Comparison of ENCODE assay signal across 10 mouse cellular contexts in genomic region chr13:21263910-21264309, GRCm38 (mm10). TPM values are rescaled to one million over a fixed set of nuclear protein-coding genes. Genes with fewer than 3 reads are reported as not detected.
DNase-seq lines count a peak whose midpoint lies in the region; ATAC-seq and TF ChIP-seq lines count a peak whose summit lies in the region.
"Had no signal": no experiment of that assay in that cellular context is flagged by ENCODE, and none has a peak within 500 bp of the region (broad histone marks: within the 10 kb centered on the region; RNA-seq: fewer than 3 reads in every experiment).

No protein-coding gene starts in this region.

- no peak for TF ChIP-seq POLR2A in brain, embryonic 14.5 days (IDR thresholded peaks at IDR 0.05; ENCODE audit: borderline replicate concordance, extremely low read depth, insufficient read depth, insufficient read length, poor library complexity, severe bottlenecking)

- DNase-seq in heart, adult 8-10 months (ENCODE audit: low spot score), result no peak
- DNase-seq in brain, embryonic 14.5 days (ENCODE audit: low read depth), result peak; percentile 26
- DNase-seq in midbrain, embryonic 14.5 days, result peak; percentile 43
- no peak for DNase-seq in spleen, adult 18-20 months
- DNase-seq: gastrocnemius, postnatal 10 days had no signal

- no peak for ATAC-seq in heart, embryonic 13.5 days (ENCODE audit: extremely low read depth, insufficient number of reproducible peaks, low FRiP score, low TSS enrichment)
- ATAC-seq in hindbrain, embryonic 13.5 days (ENCODE audit: low FRiP score), result no peak
- no peak for ATAC-seq in midbrain, embryonic 14.5 days (ENCODE audit: low FRiP score, low TSS enrichment)
- ATAC-seq in CD4-positive, CD25-positive, alpha-beta regulatory T cell, adult 4 months, result no peak
- ATAC-seq in activated CD4-positive, CD25-positive, alpha-beta regulatory T cell, adult 4 months, result no peak

- peaks cover 34% of the 10 kb centered on the region for H3K27me3 ChIP-seq in heart, embryonic 13.5 days (replicated peaks)
- peaks cover 36% of the 10 kb centered on the region for H3K27me3 ChIP-seq in hindbrain, embryonic 13.5 days
- 0 out of 2 replicates have a peak, but pooled peaks cover 4% of the 10 kb centered on the region for H3K27me3 ChIP-seq in midbrain, embryonic 14.5 days (ENCODE audit: control insufficient read depth, insufficient read depth, low read length)

- peak overlapping the region; percentile 58 for H3K4me3 ChIP-seq in heart, embryonic 13.5 days
- H3K4me3 ChIP-seq in hindbrain, embryonic 13.5 days, result peak overlapping the region; percentile 37
- peak overlapping the region; percentile 29 for H3K4me3 ChIP-seq in midbrain, embryonic 14.5 days (replicated peaks; ENCODE audit: low read depth, low read length)

- peak overlapping the region; percentile 72 for H3K9ac ChIP-seq in heart, embryonic 13.5 days
- no peak overlapping the region for H3K9ac ChIP-seq in hindbrain, embryonic 13.5 days
- H3K9ac ChIP-seq in midbrain, embryonic 14.5 days (replicated peaks; ENCODE audit: low read length), result no peak overlapping the region

- peak overlapping the region; percentile 67 for H3K4me2 ChIP-seq in heart, embryonic 13.5 days
- peak overlapping the region; percentile 45 for H3K4me2 ChIP-seq in hindbrain, embryonic 13.5 days
- peak overlapping the region; percentile 47 for H3K4me2 ChIP-seq in midbrain, embryonic 14.5 days (ENCODE audit: low read length)

- peaks cover 17% of the 10 kb centered on the region for H3K4me1 ChIP-seq in heart, embryonic 13.5 days
- peaks cover 13% of the 10 kb centered on the region for H3K4me1 ChIP-seq in hindbrain, embryonic 13.5 days (replicated peaks)
- 0 out of 2 replicates have a peak, but pooled peaks cover 4% of the 10 kb centered on the region for H3K4me1 ChIP-seq in midbrain, embryonic 14.5 days (ENCODE audit: control insufficient read depth, insufficient read depth, low read length)

- H3K36me3 ChIP-seq in heart, embryonic 13.5 days, result no peaks in the 10 kb centered on the region
- H3K36me3 ChIP-seq in hindbrain, embryonic 13.5 days, result no peaks in the 10 kb centered on the region
- no peaks in the 10 kb centered on the region for H3K36me3 ChIP-seq in midbrain, embryonic 14.5 days (ENCODE audit: control insufficient read depth, insufficient read depth, low read length)
- H3K36me3 ChIP-seq: G1E had no signal

- 4% methylated on average over 11 of the region's 11 CpGs for WGBS in heart, embryonic 13.5 days
- 2% methylated on average over 11 of the region's 11 CpGs for WGBS in hindbrain, embryonic 13.5 days
- WGBS in midbrain, embryonic 14.5 days, result 3% methylated on average over 11 of the region's 11 CpGs

- no peak for TF ChIP-seq CTCF in brain, embryonic 14.5 days (IDR thresholded peaks at IDR 0.05; ENCODE audit: borderline replicate concordance, extremely low read depth, insufficient read depth, insufficient read length)

- no peaks in the 10 kb centered on the region for H3K9me3 ChIP-seq in heart, embryonic 13.5 days
- no peaks in the 10 kb centered on the region for H3K9me3 ChIP-seq in hindbrain, embryonic 13.5 days
- H3K9me3 ChIP-seq in midbrain, embryonic 14.5 days (ENCODE audit: control insufficient read depth, low read length), result no peaks in the 10 kb centered on the region
- H3K9me3 ChIP-seq: G1E had no signal

- H3K27ac ChIP-seq in heart, embryonic 13.5 days (replicated peaks), result no peak overlapping the region
- H3K27ac ChIP-seq in hindbrain, embryonic 13.5 days, result no peak overlapping the region
- H3K27ac ChIP-seq in midbrain, embryonic 14.5 days (replicated peaks; ENCODE audit: low read depth, low read length), result no peak overlapping the region

RNA-seq across cellular contexts. Expression of gene Gpx5, which starts 28.6 kb away (rescaled TPM):
- not detected in 2 replicates for polyA plus RNA-seq in heart, embryonic 13.5 days (2015; fragmentation: Nextera tagmentation; extraction: Ambion mirVana)
- total RNA-seq in heart, adult 8-10 months (2022), result not detected
- polyA plus RNA-seq in brain, embryonic 14.5 days (2012; rRNA removed), result 0.08 TPM in 2 replicates
- not detected in 2 replicates for polyA plus RNA-seq in hindbrain, embryonic 13.5 days (2015; fragmentation: Nextera tagmentation; extraction: Ambion mirVana)
- not detected in 2 replicates for polyA plus RNA-seq in midbrain, embryonic 14.5 days (2014; fragmentation: Nextera tagmentation; extraction: Ambion mirVana)
- not detected for polyA plus RNA-seq in CD4-positive, CD25-positive, alpha-beta regulatory T cell, adult 4 months (2017; shearing (Covaris generic))
- polyA plus RNA-seq in activated CD4-positive, CD25-positive, alpha-beta regulatory T cell, adult 4 months (2017; shearing (Covaris generic)), result not detected
- total RNA-seq: gastrocnemius, postnatal 10 days had no signal
- polyA plus RNA-seq: G1E had no signal

RNA-seq across cellular contexts. Expression of gene Gpx6, which starts 48.0 kb away (rescaled TPM):
- polyA plus RNA-seq in heart, embryonic 13.5 days (2015; fragmentation: Nextera tagmentation; extraction: Ambion mirVana), result not detected in 2 replicates
- not detected for total RNA-seq in heart, adult 8-10 months (2022)
- polyA plus RNA-seq in brain, embryonic 14.5 days (2012; rRNA removed), result 0.11 TPM in 1 of 2 replicates, not detected in the other
- polyA plus RNA-seq in hindbrain, embryonic 13.5 days (2015; fragmentation: Nextera tagmentation; extraction: Ambion mirVana), result not detected in 2 replicates
- not detected in 2 replicates for polyA plus RNA-seq in midbrain, embryonic 14.5 days (2014; fragmentation: Nextera tagmentation; extraction: Ambion mirVana)
- polyA plus RNA-seq in CD4-positive, CD25-positive, alpha-beta regulatory T cell, adult 4 months (2017; shearing (Covaris generic)), result not detected
- polyA plus RNA-seq in activated CD4-positive, CD25-positive, alpha-beta regulatory T cell, adult 4 months (2017; shearing (Covaris generic)), result not detected
- total RNA-seq: gastrocnemius, postnatal 10 days had no signal
- polyA plus RNA-seq: G1E had no signal

Comparison
In these comparisons a context has a peak if more than half of its experiments do, and no peak if none do; other contexts are left out.
1. DNase-seq: peak in brain, embryonic 14.5 days (single experiment) and midbrain, embryonic 14.5 days (single experiment); none in heart, adult 8-10 months (single experiment) and spleen, adult 18-20 months (0 of 2).
2. Peak in every context shown above with its lines, with median percentiles within 50 percentile points of each other: H3K4me2 ChIP-seq and H3K4me3 ChIP-seq.